Mouse (Mus musculus) cortical plate, adult 2 months (tissue): ENCODE data around the gene Gm49369.

Source experiments
- CTCF ChIP-seq: fragments of 200-500 bp; IDR thresholded peaks from 2 replicates; pipeline ENCODE4 v1.5.1; 2011; ENCODE audit warnings: mild to moderate bottlenecking, control low read depth, low read length; ENCODE audit not compliant: insufficient read depth; ENCODE audit errors: extremely low read depth
- POLR2A ChIP-seq: fragments of 200-500 bp; IDR thresholded peaks from 2 replicates; pipeline ENCODE4 v1.6.1; 2011; ENCODE audit warnings: mild to moderate bottlenecking, low read length, control low read depth; ENCODE audit not compliant: insufficient read depth; ENCODE audit errors: extremely low read depth

- TF ChIP-seq CTCF (no peak), POLR2A (no peak)
Observed at GRCm38 (mm10) chr7:142400750-142401142, 18.3 kb upstream of the Gm49369 start.
